7 mouse cellular contexts compared by ENCODE assay signal in the genomic region with DNA sequence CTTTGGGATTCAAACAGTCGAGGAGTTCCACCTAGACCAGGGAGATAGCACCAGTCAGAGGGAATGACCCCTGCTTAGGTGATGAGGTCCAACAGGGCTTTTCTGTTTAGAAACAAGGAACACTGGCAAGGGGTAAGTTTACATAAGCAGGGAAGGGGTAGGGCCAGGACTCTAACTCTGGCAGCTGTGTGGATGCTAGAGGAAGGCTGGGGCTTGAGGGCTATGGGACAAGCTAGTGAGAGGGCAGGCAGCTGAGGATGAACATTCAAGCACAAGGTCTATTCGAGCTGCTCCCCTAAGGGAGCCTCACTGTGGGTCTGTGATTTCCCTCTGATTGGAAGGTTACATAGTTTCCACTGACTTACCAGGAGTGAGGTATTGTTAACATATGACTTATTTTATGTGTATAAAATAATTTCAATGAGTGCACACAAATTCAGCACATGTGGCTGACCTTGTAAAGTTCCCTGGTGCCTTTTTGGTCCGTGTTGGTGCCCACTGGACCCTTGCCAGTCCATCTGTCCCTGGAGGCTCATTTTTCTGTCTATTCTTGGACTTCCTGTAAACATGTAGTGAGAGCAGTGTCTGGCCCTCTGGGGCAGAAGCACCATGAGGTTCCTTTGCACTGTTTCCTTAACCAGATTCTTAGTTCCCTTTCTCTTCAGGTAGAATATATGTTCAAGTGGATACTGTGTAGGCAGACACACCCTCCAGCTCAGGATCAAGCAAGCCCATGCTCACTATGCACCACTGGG. TPM values are rescaled to one million over a fixed set of nuclear protein-coding genes. Genes with fewer than 3 reads are reported as not detected.
A peak's percentile ranks its signal among the peaks of the same experiment; 100 is the strongest.
DNase-seq lines count a peak whose midpoint lies in the region; ATAC-seq lines count a peak whose summit lies in the region.

No protein-coding gene starts in this region.

- intact Hi-C loops in gastrocnemius, postnatal 36 days (cut with DNase I): no loop called here

- H3K36me3 ChIP-seq in hindbrain, embryonic 13.5 days: peaks cover 7% of the 10 kb centered on the region

- no peak overlapping the region for H3K4me3 ChIP-seq in hindbrain, embryonic 13.5 days

- peaks cover 29% of the 10 kb centered on the region for H3K4me1 ChIP-seq in hindbrain, embryonic 13.5 days (replicated peaks)

- WGBS in hindbrain, embryonic 13.5 days: 48% methylated on average over 3 of the region's 3 CpGs

- no peaks in the 10 kb centered on the region for H3K9me3 ChIP-seq in hindbrain, embryonic 13.5 days

- no peak overlapping the region for H3K4me2 ChIP-seq in hindbrain, embryonic 13.5 days

- H3K27me3 ChIP-seq in hindbrain, embryonic 13.5 days: no peaks in the 10 kb centered on the region

- no peak overlapping the region for H3K9ac ChIP-seq in hindbrain, embryonic 13.5 days

- H3K27ac ChIP-seq in hindbrain, embryonic 13.5 days: no peak overlapping the region

- no peak for ATAC-seq in hindbrain, embryonic 13.5 days (ENCODE audit: low FRiP score)

- peak; percentile 10 for DNase-seq in urinary bladder, postnatal 14 days (ENCODE audit: low spot score)
- DNase-seq in urinary bladder, postnatal 4 days (ENCODE audit: low spot score in 2 of 2): no peak
- DNase-seq in gastrocnemius, postnatal 36 days: peak; percentile 59 to 60
- DNase-seq in kidney, postnatal 14 days: peak; percentile 50
- DNase-seq in testis, postnatal 10 days (ENCODE audit: low spot score): peak; percentile 60
- no peak for DNase-seq in thymus, postnatal 10 days (ENCODE audit: low spot score in 2 of 2)

RNA-seq across cellular contexts. Expression of a gene that starts 1.7 kb away (rescaled TPM):
- 100 to 1,000 TPM; 479 to 583 TPM for total RNA-seq in gastrocnemius, postnatal 36 days (2021)
- polyA plus RNA-seq in hindbrain, embryonic 13.5 days (2015; fragmentation: Nextera tagmentation; extraction: Ambion mirVana): 522 and 533 TPM in 2 replicates

RNA-seq across cellular contexts. Expression of a gene that starts 12.4 kb away (rescaled TPM):
- total RNA-seq in gastrocnemius, postnatal 36 days (2021): 1 to 10 TPM in 1 of 2 experiments, under 1 TPM in 1; 0.66 to 1.5 TPM
- polyA plus RNA-seq in hindbrain, embryonic 13.5 days (2015; fragmentation: Nextera tagmentation; extraction: Ambion mirVana): not detected in 2 replicates

RNA-seq across cellular contexts. Expression of a gene that starts 42.2 kb away (rescaled TPM):
- total RNA-seq in gastrocnemius, postnatal 36 days (2021): not detected
- polyA plus RNA-seq in hindbrain, embryonic 13.5 days (2015; fragmentation: Nextera tagmentation; extraction: Ambion mirVana): not detected in 2 replicates

RNA-seq across cellular contexts. Expression of a gene that starts 57.3 kb away (rescaled TPM):
- not detected for total RNA-seq in gastrocnemius, postnatal 36 days (2021)
- not detected in 2 replicates for polyA plus RNA-seq in hindbrain, embryonic 13.5 days (2015; fragmentation: Nextera tagmentation; extraction: Ambion mirVana)

Comparison
In these comparisons a context has a peak if more than half of its experiments do, and no peak if none do; other contexts are left out.
1. DNase-seq: peak in urinary bladder, postnatal 14 days (single experiment), gastrocnemius, postnatal 36 days (2 of 2), kidney, postnatal 14 days (single experiment) and testis, postnatal 10 days (single experiment); none in urinary bladder, postnatal 4 days (0 of 2) and thymus, postnatal 10 days (0 of 2).